Mouse (Mus musculus): ENCODE measurements at regions not wholly inside any gene's neighbourhood (a gene's known extent, or its start where the extent isn't known, plus 50 kb on each side); places are given as distances from the start of the nearest gene placed in this dataset.

DNA sequence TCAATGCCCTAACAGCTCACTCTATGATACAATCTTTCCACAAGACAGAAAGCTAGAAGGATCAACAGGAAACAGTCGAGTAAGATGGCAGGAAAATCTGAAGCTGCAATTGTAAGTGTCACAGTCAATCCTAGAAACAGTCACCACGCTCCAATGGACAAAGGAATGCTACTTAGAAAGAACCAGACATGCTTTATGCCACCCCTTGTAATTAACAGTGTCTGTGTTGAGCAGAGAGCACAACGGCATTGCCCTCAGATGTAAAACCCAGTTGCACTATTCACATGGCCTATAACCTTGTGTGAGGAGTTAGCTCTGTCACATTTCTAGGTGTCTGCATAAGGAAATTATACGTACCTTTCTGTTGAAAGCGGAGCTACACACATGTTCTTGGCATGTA, 864.8 kb downstream of the Defb40 start:
- TF ChIP-seq CTCF (IDR thresholded peaks at IDR 0.05; ENCODE audit: insufficient read depth, low read length), result no peak
- no peak for TF ChIP-seq POLR2A (IDR thresholded peaks at IDR 0.05; ENCODE audit: borderline replicate concordance, extremely low read depth, low read depth, low read length)
